8 mouse cellular contexts compared by ENCODE assay signal in genomic region chr3:88215553-88216004, GRCm38 (mm10). TPM values are rescaled to one million over a fixed set of nuclear protein-coding genes. Genes with fewer than 3 reads are reported as not detected.
DNase-seq lines count a peak whose midpoint lies in the region; ATAC-seq lines count a peak whose summit lies in the region.

No protein-coding gene starts in this region.

- peaks cover 97% of the 10 kb centered on the region for H3K27me3 ChIP-seq in kidney, embryonic 16.5 days (ENCODE audit: insufficient read depth, low read length)
- H3K27me3 ChIP-seq in hindbrain, embryonic 11.5 days (ENCODE audit: control insufficient read depth, insufficient read depth, low read length) = peaks cover 69% of the 10 kb centered on the region
- H3K27me3 ChIP-seq in megakaryocyte, embryonic 14.5 days (replicated peaks) = peaks cover 97% of the 10 kb centered on the region

- under 1% methylated on average over 22 of the region's 23 CpGs for WGBS in kidney, embryonic 16.5 days
- WGBS in hindbrain, embryonic 11.5 days = under 1% methylated on average over 23 of the region's 23 CpGs

- no peak overlapping the region for H3K27ac ChIP-seq in kidney, embryonic 16.5 days (ENCODE audit: low read length)
- peak overlapping the region; percentile 68 for H3K27ac ChIP-seq in hindbrain, embryonic 11.5 days (ENCODE audit: low read depth, low read length)

- H3K36me3 ChIP-seq in kidney, embryonic 16.5 days (ENCODE audit: insufficient read depth, low read length) = no peaks in the 10 kb centered on the region
- no peaks in the 10 kb centered on the region for H3K36me3 ChIP-seq in hindbrain, embryonic 11.5 days (ENCODE audit: control insufficient read depth, insufficient read depth, low read length)
- H3K36me3 ChIP-seq in megakaryocyte, embryonic 14.5 days (replicated peaks; ENCODE audit: low read length) = no peaks in the 10 kb centered on the region

- DNase-seq in kidney, adult 8-10 months = no peak
- DNase-seq in brain, adult 2 months (ENCODE audit: low read depth, low spot score) = peak; percentile 71
- peak; percentile 60 for DNase-seq in hindbrain, embryonic 11.5 days (ENCODE audit: low spot score)
- no peak for DNase-seq in gastrocnemius, postnatal 10 days
- no peak for DNase-seq in spleen, postnatal 14 days (ENCODE audit: low spot score in 2 of 2)
- no peak for DNase-seq in kidney, adult 18-20 months

- H3K4me3 ChIP-seq in kidney, embryonic 16.5 days (ENCODE audit: low read length) = peak overlapping the region; percentile 36
- peak overlapping the region; percentile 52 for H3K4me3 ChIP-seq in hindbrain, embryonic 11.5 days (ENCODE audit: low read depth, low read length)
- peak overlapping the region; percentile 89 for H3K4me3 ChIP-seq in megakaryocyte, embryonic 14.5 days (replicated peaks)

- H3K9me3 ChIP-seq in kidney, embryonic 16.5 days (ENCODE audit: low read length) = no peaks in the 10 kb centered on the region; the same call in 1 of the 2 replicates
- no peaks in the 10 kb centered on the region for H3K9me3 ChIP-seq in hindbrain, embryonic 11.5 days (ENCODE audit: control insufficient read depth, low read length)
- H3K9me3 ChIP-seq in megakaryocyte, embryonic 14.5 days = peaks cover 8% of the 10 kb centered on the region; the same call in 1 of the 2 replicates

- no peak for ATAC-seq in kidney, embryonic 16.5 days (ENCODE audit: low FRiP score, low TSS enrichment)
- ATAC-seq in hindbrain, embryonic 11.5 days (ENCODE audit: low FRiP score) = no peak

- peaks cover 16% of the 10 kb centered on the region for H3K4me1 ChIP-seq in kidney, embryonic 16.5 days (ENCODE audit: insufficient read depth, low read length)
- H3K4me1 ChIP-seq in hindbrain, embryonic 11.5 days (replicated peaks; ENCODE audit: control insufficient read depth, insufficient read depth, low read length) = peaks cover 7% of the 10 kb centered on the region
- H3K4me1 ChIP-seq in megakaryocyte, embryonic 14.5 days = peaks cover 22% of the 10 kb centered on the region

- peak overlapping the region; percentile 40 for H3K4me2 ChIP-seq in kidney, embryonic 16.5 days (replicated peaks; ENCODE audit: low read depth, low read length)
- peak overlapping the region; percentile 53 for H3K4me2 ChIP-seq in hindbrain, embryonic 11.5 days (replicated peaks; ENCODE audit: low read depth, low read length)

- H3K9ac ChIP-seq in kidney, embryonic 16.5 days (replicated peaks; ENCODE audit: low read length) = no peak overlapping the region
- H3K9ac ChIP-seq in hindbrain, embryonic 11.5 days (ENCODE audit: low read depth, low read length) = peak overlapping the region; percentile 86

RNA-seq across cellular contexts. Expression of gene Rhbg, which starts 38.9 kb away (rescaled TPM):
- 11.5 and 13.5 TPM in 2 replicates for polyA plus RNA-seq in kidney, embryonic 16.5 days (2015; fragmentation: Nextera tagmentation; extraction: Ambion mirVana)
- 0.13 and 0.25 TPM in 2 replicates for polyA plus RNA-seq in hindbrain, embryonic 11.5 days (2014; fragmentation: Nextera tagmentation; extraction: Ambion mirVana)
- not detected in 2 replicates for polyA plus RNA-seq in megakaryocyte, embryonic 14.5 days (2012; ENCODE audit: insufficient read depth, low replicate concordance)
- not detected for total RNA-seq in gastrocnemius, postnatal 10 days (2021)

Comparison
In these comparisons a context has a peak if more than half of its experiments do, and no peak if none do; other contexts are left out.
1. H3K4me3 ChIP-seq: peak in every context shown above with its lines; median percentile 89 in megakaryocyte, embryonic 14.5 days; 52 in hindbrain, embryonic 11.5 days; 36 in kidney, embryonic 16.5 days.
2. DNase-seq: peak in brain, adult 2 months (single experiment) and hindbrain, embryonic 11.5 days (single experiment); none in kidney, adult 8-10 months (0 of 2), gastrocnemius, postnatal 10 days (single experiment), spleen, postnatal 14 days (0 of 2) and kidney, adult 18-20 months (single experiment).
3. RNA of gene Rhbg, which starts 38.9 kb away (polyA plus RNA-seq): 11.5 to 13.5 TPM in kidney, embryonic 16.5 days; 0.13 to 0.25 TPM in hindbrain, embryonic 11.5 days and not detected in megakaryocyte, embryonic 14.5 days; every median in the first group is over 10 times any median in the second.